Mouse (Mus musculus): Measurements from ENCODE around the gene Cpsf4. TPM values are rescaled to one million over a fixed set of nuclear protein-coding genes. Genes with fewer than 3 reads are reported as not detected.
"Not testable (repeated sequence)": the region's sequence is repeated elsewhere in the genome, so short reads cannot be mapped to it uniquely, and the experiment has no call there.

Gene Cpsf4
- total RNA-seq (2021): 1 to 10 TPM; 9.3 to 9.9 TPM
- long read RNA-seq, experiment 1, partial matches to known transcripts: 3 of 10 reads
- long read RNA-seq, experiment 1, other reads (novel, unspliced or antisense): 1 of 10 reads
- long read RNA-seq, experiment 2, transcript Cpsf4-207 (8 exons, 1,387 nt): major isoform, 5 of 7 reads
- long read RNA-seq, experiment 2, partial matches to known transcripts: 0 of 7 reads
- long read RNA-seq, experiment 2, other reads (novel, unspliced or antisense): 1 of 7 reads

- intact Hi-C loops (cut with DNase I): loop anchor here (2.0 to 5.0 kb wide), 3 partner anchors 24 to 36 kb away; partner anchors contain the start of genes Bud31, Pdap1, Zkscan14 and Zkscan5
- peak; percentile 99 for DNase-seq
- H3K27ac ChIP-seq: peak within 1 kb of the TSS; percentile 93
- TF ChIP-seq CTCF (IDR thresholded peaks at IDR 0.05): no peak
- H3K4me3 ChIP-seq: peak within 1 kb of the TSS; percentile 93
Observed at GRCm38 (mm10) chr5:145166536-145167305, at the start of gene Cpsf4, which contains the start of gene Ptcd1. Cpsf4 (plus strand) TSS chr5:145167213. Ptcd1 (minus strand) TSS chr5:145167108.

DNA sequence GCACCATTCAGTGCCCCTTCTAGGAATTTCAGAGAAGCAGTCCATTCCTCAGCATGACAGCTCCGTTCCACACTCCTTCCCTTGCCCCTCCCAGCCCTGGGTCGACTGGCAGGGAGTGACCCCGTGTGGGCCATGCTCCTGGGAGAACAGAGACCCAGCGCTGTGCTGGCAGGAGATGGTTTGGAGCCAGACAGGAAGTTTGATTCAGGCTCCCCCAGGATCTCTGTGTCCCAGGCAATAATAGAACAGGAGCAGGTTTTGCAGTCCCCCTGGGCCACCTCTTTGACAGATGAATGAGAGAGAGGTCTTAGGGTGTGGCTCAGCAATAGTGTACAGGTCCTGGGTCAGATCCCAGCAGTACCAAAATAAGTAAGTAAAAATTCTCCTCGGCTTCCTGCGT is 49.0 kb upstream of the Cpsf4 start:
- no peak for TF ChIP-seq CTCF (IDR thresholded peaks at IDR 0.05)
- DNase-seq: no peak
- peak overlapping the region; percentile 94 for H3K27ac ChIP-seq
- H3K4me3 ChIP-seq: no peak overlapping the region
- intact Hi-C loops (cut with DNase I): no loop called here

GRCm38 (mm10) chr5:145118461-145118860 is 48.6 kb upstream of the Cpsf4 start:
- Histone ChIP-seq H3K4me3 (no peak overlapping the region), H3K27ac (peak overlapping the region; percentile 94)
- intact Hi-C loops (cut with DNase I): no loop called here
- no peak for DNase-seq
- TF ChIP-seq CTCF (IDR thresholded peaks at IDR 0.05): no peak

DNA sequence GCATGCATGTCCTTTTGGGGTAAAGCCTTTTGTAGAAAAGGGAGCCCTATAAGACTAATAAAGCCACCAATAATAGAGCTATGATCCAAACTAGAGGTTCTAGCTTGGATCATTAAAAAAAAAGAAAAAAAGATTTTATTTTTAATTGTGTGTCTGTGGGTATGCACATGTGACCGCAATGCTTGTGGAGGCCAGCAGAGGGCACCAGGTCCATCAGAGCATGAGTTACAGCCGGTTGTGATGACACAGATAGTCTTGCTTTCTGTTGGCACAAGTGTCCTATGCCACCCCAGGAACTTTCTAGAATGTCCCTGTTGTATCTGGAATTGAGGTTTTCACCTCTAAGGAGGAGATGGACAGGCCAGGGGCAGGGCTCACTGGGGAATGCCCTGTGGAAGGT is 47.6 kb upstream of the Cpsf4 start:
- H3K27ac ChIP-seq: no peak overlapping the region
- intact Hi-C loops (cut with DNase I): no loop called here
- no peak for DNase-seq
- H3K4me3 ChIP-seq: no peak overlapping the region
- TF ChIP-seq CTCF (IDR thresholded peaks at IDR 0.05): peak; percentile 41

DNA sequence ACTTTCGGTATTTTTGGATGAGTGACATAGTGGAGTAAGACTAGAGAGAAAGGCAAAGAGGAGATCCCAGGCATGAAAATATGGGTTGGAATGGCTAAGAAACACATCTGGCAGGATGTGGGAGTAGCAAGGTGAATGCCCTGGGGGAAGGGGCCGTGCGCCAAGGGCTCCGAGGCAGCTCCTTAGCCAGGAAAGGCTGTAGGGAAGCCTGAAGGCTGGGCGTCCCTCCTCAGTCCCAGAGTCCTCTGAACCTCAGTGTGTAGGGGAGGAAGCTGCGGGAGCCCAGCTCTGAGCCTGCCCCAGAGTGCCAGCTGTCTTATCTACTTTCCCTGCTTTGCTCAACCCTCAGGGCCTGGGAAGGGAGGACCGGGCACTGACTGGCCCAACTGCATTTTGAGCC is 46.1 kb upstream of the Cpsf4 start:
- intact Hi-C loops (cut with DNase I): no loop called here
- peak overlapping the region; percentile 4; the same call in 1 of the 2 replicates for H3K27ac ChIP-seq
- no peak overlapping the region; the same call in 1 of the 2 replicates for H3K4me3 ChIP-seq
- no peak for DNase-seq
- no peak for TF ChIP-seq CTCF (IDR thresholded peaks at IDR 0.05)

- no peak for DNase-seq
- intact Hi-C loops (cut with DNase I): no loop called here
- Histone ChIP-seq H3K27ac (no peak overlapping the region), H3K4me3 (no peak overlapping the region)
- TF ChIP-seq CTCF (IDR thresholded peaks at IDR 0.05): no peak
Observed at GRCm38 (mm10) chr5:145123396-145123795, 43.6 kb upstream of the Cpsf4 start.

DNA sequence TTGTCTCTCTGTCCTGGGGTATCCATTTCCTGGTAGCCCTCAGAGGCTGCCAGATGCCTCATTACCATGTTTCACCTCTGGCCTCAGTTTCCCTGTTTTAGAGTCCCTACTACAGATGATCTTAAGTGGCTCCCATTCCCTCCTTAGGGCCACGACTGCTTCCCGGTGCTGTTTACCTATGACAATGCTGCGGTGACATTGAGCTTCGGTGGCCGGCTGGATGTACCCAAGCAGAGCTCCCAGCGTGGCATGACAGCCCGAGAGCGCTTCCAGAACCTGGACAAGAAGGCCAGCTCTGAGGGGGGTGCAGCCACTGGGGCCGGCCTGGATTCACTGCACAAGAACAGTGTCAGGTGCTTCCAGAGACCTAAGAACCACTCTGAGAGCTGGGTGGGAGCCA is 40.4 kb upstream of the Cpsf4 start:
- TF ChIP-seq CTCF (IDR thresholded peaks at IDR 0.05): no peak
- intact Hi-C loops (cut with DNase I): no loop called here

DNA sequence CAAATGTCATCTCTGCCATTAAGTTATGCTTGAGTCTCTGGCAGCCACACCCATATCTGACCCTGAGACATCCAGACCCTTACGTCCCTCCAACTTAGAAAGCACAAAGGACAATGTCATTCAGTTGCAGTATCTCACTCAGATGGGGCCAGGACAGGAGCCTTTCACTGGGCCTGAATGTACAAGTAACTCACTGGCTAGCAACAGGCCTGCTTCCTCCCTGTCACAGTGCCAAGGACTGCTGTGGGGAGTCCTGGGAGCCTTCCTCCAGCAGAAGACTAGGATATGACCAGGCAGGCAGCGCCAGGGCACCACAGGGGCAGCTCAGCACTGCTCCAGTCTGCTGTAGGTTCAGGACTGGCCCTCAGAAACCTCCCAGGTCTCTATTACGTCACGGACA is 37.9 kb upstream of the Cpsf4 start:
- H3K27ac ChIP-seq: no peak overlapping the region
- no peak for TF ChIP-seq CTCF (IDR thresholded peaks at IDR 0.05)
- intact Hi-C loops (cut with DNase I): no loop called here
- no peak for DNase-seq
- no peak overlapping the region for H3K4me3 ChIP-seq

More for the DNA sequence above, 40.4 kb upstream of the Cpsf4 start:
- H3K27ac ChIP-seq: no peak overlapping the region
- no peak for DNase-seq
- no peak overlapping the region for H3K4me3 ChIP-seq

- H3K27ac ChIP-seq; DNase-seq; intact Hi-C loops (cut with DNase I); H3K4me3 ChIP-seq: not testable (repeated sequence)
Observed at GRCm38 (mm10) chr5:145129773-145130172, 37.2 kb upstream of the Cpsf4 start.

DNA sequence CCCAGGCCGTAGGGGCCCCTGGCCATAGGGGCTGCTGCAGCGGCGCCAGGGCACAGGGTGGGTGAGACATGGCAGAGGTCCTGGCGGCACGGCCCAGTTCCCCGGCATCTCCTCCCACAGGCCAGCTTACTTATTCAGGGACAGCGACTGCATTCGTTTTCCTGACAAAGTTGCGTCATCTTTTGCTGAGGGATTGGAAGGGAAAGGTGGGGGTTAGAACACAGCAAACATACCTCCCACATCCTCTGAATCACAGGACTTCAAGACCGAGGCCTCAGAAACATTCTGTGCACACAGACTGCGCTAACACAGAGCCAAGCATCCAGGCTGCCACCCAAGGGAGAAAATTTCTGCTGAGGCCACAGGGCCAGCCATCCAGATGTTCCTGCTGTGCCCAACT is 36.8 kb upstream of the Cpsf4 start:
- intact Hi-C loops (cut with DNase I): no loop called here
- no peak for TF ChIP-seq CTCF (IDR thresholded peaks at IDR 0.05)
- no peak overlapping the region for H3K27ac ChIP-seq
- no peak for DNase-seq
- H3K4me3 ChIP-seq: no peak overlapping the region

DNA sequence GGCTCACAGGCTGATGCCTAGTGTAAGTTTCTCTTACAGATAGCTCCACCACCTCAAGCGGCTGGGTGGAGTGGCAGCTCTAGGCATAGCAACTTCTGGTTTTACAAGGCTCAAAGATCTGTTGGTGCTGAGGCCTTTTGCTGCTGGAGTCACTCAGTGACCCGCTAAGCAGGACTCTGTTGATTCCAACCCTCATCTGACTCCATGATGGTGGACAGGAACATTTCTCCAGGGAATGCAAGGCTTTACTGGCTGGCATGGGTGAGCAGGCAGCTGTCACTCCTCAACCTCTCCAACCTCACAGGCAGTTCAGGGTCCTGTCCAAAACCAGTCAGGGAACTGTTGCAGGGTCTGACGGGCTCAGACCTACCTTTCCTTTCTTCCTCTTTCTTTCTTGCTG is 36.0 kb upstream of the Cpsf4 start:
- H3K27ac ChIP-seq: no peak overlapping the region

DNA sequence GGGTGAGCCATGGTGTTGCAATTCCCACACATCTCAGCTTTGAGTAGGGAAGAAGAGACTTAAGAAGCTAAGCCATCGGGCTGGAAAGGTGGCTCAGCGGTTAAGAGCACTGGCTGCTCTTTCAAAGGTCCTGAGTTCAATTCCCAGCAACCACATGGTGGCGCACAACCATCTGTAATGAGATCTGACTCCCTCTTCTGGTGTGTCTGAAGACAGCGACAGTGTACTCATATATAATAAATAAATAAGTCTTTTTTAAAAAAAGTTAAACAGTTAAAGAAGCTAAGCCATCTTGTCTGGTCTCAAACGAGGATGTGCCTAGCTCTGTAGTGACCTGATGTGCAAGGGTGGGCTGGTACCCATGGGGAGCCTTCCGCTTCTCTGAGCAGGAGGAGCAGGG is 33.7 kb upstream of the Cpsf4 start:
- H3K27ac ChIP-seq; H3K4me3 ChIP-seq; intact Hi-C loops (cut with DNase I); DNase-seq: not testable (repeated sequence)
- peak; percentile 4; the same call in 1 of the 2 replicates for TF ChIP-seq CTCF (IDR thresholded peaks at IDR 0.05)

More for the DNA sequence above, 36.0 kb upstream of the Cpsf4 start:
- H3K4me3 ChIP-seq: no peak overlapping the region
- intact Hi-C loops (cut with DNase I): no loop called here
- DNase-seq: no peak
- TF ChIP-seq CTCF (IDR thresholded peaks at IDR 0.05): no peak

DNA sequence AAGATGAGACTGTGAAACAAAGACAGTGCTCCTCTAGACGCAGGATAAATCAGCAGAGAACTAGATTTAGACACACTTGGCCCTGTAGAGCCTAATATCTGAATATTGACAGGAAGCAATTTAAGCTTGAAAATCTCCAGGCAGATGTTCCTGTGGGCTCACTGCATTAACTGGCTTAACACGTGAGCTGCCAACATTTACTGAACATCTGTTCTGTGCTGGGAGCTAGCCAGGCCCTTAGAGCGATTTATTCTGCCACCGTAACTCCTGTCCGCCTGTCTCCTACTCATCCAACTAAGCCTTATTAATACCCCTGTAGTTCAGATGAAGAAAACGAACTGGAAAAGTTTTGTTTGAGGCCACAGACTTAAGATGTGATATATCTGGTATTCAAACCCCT is 28.2 kb upstream of the Cpsf4 start:
- H3K27ac ChIP-seq: peak overlapping the region; percentile 97
- intact Hi-C loops (cut with DNase I): no loop called here
- TF ChIP-seq CTCF (IDR thresholded peaks at IDR 0.05): no peak
- no peak for DNase-seq
- peak overlapping the region; percentile 83 for H3K4me3 ChIP-seq

All from gastrocnemius, adult 2 months (tissue).